Mouse (Mus musculus) heart, adult 18-20 months (tissue): ENCODE results near the gene Hnrnpa3. TPM values are rescaled to one million over a fixed set of nuclear protein-coding genes. Genes with fewer than 3 reads are reported as not detected.

Source experiments
- DNase-seq, 2 experiments: peaks; one replicate each; pipeline ENCODE4 v3.0.0; 2021 to 2022; ENCODE audit warnings: mixed read lengths in 1 of 2
- total RNA-seq, 2 experiments: library from RNA; stranded (reverse); gene quantifications; 2 replicates each; pipeline ENCODE4 v1.2.3; 2021

The Hnrnpa3 gene
- total RNA-seq, 2 experiments from 2014 or later = 157 to 174 TPM

- no peak for DNase-seq
Observed at GRCm38 (mm10) chr2:75672561-75672960, 13.5 kb downstream of the Hnrnpa3 start.

DNA sequence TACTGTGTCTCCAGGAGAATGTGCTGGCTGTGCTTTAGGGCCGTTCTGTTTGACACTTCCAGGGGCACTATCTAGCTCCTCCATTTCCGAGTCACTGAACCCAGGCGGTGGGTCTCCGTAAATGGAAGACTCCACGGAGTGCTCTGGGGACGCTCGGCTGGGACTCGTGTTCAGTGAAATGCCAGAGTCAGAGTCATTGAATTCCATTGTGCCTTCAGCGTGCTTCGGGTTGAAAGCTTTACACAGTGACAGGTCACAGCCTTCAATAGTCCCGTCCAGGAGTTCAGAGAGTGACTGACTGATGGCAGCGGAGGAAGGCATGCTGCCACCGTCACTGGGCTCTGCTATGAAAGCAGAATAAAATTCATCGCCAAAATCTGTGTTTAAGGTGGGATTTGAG lies 17.5 kb downstream of the Hnrnpa3 start:
- DNase-seq = no peak

- no peak for DNase-seq
Observed at GRCm38 (mm10) chr2:75679947-75680346, 20.9 kb downstream of the Hnrnpa3 start.

DNA sequence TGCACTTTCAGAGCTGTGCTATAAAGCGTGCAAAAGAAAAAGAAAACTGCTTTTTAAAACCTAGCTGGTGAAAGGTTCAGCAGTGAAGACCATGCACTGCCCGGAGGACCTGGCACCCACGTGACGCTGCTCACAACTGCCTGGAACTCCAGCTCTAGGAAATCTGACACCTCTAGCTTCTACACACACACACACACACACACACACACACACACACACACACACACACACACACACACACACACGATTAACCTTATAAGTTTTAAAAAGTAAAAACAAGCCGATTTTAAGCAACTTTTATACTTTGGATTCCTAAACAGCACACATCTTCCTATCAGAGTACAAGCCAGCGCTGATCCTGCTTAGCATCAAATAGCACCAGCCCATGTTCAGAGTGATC lies 22.4 kb downstream of the Hnrnpa3 start:
- peak in 1 of 2 experiments; percentile 53 for DNase-seq

DNA sequence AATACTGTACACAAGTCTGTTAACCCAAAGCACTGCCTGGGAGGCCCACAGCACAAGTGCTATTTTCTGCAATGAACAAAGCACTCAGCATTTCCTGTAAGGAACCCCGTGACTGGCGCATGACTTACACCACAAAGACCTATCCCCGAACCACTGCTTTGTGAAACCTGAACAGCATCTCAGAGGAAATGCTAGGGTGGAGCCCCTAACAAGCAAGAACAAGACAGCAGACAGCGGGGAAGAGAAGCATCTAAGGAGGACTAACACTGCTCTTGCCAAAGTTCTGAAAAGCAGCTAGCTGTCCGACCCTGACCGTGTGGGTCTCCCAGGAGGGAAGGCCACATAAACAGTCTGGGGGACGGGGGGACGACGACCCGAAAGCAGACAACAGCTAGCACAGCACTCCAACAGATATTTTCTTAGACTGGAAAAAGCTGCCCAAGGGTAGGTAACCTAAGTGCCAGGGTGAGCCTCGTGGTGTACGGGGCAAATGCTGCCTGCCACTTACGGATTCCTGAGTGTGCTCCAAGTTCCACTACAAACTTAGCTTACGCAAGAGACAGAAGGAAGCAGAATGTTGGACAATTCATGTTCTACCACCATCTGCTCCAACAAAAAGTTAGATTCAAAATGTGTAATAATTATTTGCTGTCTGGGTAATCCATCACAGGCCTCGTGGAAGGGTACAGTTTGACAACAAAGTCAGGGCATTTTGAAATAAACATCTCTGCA lies 24.1 kb downstream of the Hnrnpa3 start:
- DNase-seq = peak; percentile 84 to 90

DNA sequence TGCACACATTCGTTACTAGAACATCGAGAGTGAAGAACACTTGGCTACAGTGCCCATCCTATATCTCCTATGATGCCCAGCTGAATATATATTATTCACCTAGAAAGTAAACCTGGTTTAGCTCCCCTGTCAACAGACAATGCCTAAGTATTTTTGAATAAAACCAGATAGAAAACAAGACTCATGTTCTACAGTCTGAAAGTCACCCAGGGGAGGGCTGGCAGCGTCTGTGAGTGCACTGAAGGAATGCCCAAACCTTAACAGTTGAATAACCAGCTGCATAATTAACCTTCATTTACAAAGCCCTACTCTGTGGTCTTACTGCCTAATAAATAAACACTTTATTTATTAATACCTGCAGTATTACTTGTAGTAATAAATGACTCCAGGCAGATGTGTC lies 25.5 kb downstream of the Hnrnpa3 start:
- no peak for DNase-seq

DNA sequence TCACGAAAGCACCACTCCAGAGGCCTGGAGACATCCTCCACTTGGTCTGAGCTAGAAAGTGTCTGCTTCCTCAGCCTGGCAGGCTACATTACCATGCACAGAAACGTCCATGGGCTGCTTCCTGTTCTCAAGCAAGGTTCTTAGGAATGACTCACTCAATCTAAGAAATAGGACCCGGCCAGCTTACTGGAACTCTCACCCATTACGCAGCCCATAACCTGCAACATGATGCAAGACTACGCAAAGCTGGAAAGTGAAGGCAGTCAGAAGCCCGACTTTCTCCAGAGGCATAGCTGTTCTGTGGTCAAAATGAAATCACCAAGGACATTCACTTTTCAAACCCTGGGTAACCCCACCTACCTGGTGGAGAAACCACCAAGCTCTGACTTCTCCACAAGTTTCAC lies 26.4 kb downstream of the Hnrnpa3 start:
- peak in 1 of 2 experiments; percentile 65 for DNase-seq

GRCm38 (mm10) chr2:75687040-75687749 lies 28.1 kb downstream of the Hnrnpa3 start:
- peak in 1 of 2 experiments; percentile 27 for DNase-seq

GRCm38 (mm10) chr2:75688901-75689300 lies 29.8 kb downstream of the Hnrnpa3 start:
- DNase-seq = no peak

- no peak for DNase-seq
Observed at GRCm38 (mm10) chr2:75689482-75690158, 30.6 kb downstream of the Hnrnpa3 start.

DNA sequence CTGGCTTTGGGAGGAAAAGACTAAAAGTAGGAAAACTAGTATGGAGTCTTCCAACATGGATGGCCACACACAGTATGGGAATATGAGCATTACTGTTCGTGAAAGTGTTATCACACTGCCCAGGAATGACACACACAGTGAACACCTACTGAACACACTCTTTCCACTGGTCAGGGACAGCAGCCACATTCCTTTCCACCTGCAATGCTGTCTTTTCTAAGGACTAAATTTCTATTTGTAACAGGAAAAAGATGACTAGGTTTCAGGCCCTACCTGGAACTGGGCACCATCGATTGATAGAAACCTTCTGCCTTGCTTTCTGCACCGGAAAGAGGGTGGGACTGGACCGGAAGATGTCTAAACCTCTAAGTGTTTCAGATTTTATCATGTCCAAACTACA lies 31.6 kb downstream of the Hnrnpa3 start:
- peak in 1 of 2 experiments; percentile 12 for DNase-seq

GRCm38 (mm10) chr2:75691316-75691715 lies 32.3 kb downstream of the Hnrnpa3 start:
- DNase-seq = no peak

GRCm38 (mm10) chr2:75692369-75692768 lies 33.3 kb downstream of the Hnrnpa3 start:
- DNase-seq = peak in 1 of 2 experiments; percentile 26

DNA sequence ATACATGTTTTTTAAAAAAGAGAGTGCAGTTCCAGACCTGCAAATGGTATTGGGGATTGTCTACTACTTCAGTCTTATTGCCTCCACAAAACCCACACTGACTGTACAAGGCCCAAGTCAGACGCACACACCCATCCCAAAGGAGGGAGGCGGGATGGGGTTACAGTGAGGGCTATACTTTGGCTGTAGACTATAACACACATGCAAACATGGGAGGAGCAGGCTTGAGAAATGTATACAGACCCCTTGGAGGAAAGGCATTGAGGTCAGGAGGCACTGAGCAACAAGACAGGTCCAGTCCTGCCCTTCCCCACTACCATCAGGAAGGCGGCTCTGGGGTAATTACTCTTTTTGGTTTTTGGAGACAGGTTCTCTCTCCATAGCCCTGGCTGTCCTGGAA lies 35.9 kb downstream of the Hnrnpa3 start:
- DNase-seq = peak in 1 of 2 experiments; percentile 5

- peak in 1 of 2 experiments; percentile 38 for DNase-seq
Observed at GRCm38 (mm10) chr2:75695676-75696350, 36.8 kb downstream of the Hnrnpa3 start.

DNA sequence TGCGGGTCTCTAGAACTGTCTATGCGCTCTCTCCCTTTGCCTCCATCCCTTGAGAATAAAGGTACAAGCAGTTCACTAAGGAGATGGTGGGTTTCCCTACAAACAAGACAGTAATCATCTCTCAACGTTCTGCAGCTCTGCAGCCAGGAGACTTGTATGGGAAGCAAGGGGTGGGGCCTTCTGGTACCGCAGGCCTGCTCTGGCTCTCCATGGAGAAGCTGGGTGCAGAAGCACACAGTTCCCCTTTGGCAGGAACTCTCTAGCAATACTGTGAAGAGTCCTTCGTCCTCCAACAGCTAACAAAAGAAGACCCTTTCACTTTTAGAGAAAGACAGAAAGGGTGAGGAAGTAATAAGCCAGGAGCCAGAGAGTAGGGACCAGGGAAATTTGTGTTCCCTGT lies 37.3 kb downstream of the Hnrnpa3 start:
- peak in 1 of 2 experiments; percentile 71 for DNase-seq

- DNase-seq = no peak
Observed at GRCm38 (mm10) chr2:75697222-75697621, 38.2 kb downstream of the Hnrnpa3 start.

GRCm38 (mm10) chr2:75698007-75698406 lies 38.9 kb downstream of the Hnrnpa3 start:
- no peak for DNase-seq

- no peak for DNase-seq
Observed at GRCm38 (mm10) chr2:75698874-75699273, 39.8 kb downstream of the Hnrnpa3 start.

DNA sequence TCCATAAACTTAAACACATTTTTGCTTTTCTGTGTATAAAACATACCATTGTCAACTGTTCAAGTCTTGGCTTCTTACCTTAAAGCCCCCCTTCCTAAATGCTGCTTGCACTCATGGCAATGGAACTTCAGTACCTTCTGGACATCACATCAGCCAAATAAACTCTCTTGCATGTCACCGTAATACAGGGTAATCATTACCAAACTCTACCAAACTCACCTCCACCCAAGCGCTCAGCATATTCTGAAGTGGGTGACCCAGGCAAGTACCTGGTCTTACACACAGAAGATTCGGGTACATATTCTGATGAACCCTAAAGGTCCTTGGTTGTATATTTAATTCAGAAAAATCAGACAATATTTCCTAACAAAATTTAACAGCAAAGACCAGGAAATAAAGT lies 41.5 kb downstream of the Hnrnpa3 start:
- DNase-seq = no peak

GRCm38 (mm10) chr2:75701207-75701606 lies 42.1 kb downstream of the Hnrnpa3 start:
- no peak for DNase-seq

- DNase-seq = no peak
Observed at GRCm38 (mm10) chr2:75701822-75702587, 42.9 kb downstream of the Hnrnpa3 start.
